Mouse (Mus musculus) olfactory bulb, adult 2 months (tissue): Measurements from ENCODE around the gene Slit3. TPM values are rescaled to one million over a fixed set of nuclear protein-coding genes. Genes with fewer than 3 reads are reported as not detected.

Experiments used
- H3K27ac ChIP-seq: fragments of 200-500 bp; 2 replicates; pipeline ENCODE4 v1.5.1; 2012; ENCODE audit warnings: low read depth, low read length; ENCODE audit not compliant: insufficient read depth
- H3K4me1 ChIP-seq: fragments of 200-500 bp; 2 replicates; pipeline ENCODE4 v1.6.1; 2012; ENCODE audit warnings: low read length; ENCODE audit not compliant: control insufficient read depth, insufficient read depth
- H3K4me3 ChIP-seq: fragments of 200-500 bp; 2 replicates; pipeline ENCODE4 v1.5.1; 2012; ENCODE audit warnings: mild to moderate bottlenecking, low read depth, low read length, moderate library complexity; ENCODE audit not compliant: insufficient read depth
- CTCF ChIP-seq: fragments of 200-500 bp; IDR thresholded peaks from 2 replicates; pipeline ENCODE4 v1.5.1; 2012; ENCODE audit warnings: low read depth, mild to moderate bottlenecking, low read length, moderate library complexity; ENCODE audit not compliant: insufficient read depth
- POLR2A ChIP-seq: fragments of 200-500 bp; IDR thresholded peaks from 2 replicates; pipeline ENCODE4 v1.6.1; 2012; ENCODE audit warnings: mild to moderate bottlenecking, low read depth, low read length, moderate library complexity; ENCODE audit not compliant: insufficient read depth
- WGBS: fragments of 180-500 bp; shearing (Covaris S2); methylation state at CpG from one replicate; pipeline ENCODE4 v1.1.7; 2018; 5-methylcytosine and 5-hydroxymethylcytosine counted together
- polyA plus RNA-seq: library from polyadenylated mRNA; stranded (reverse); fragments of >200 nt; gene quantifications from 2 replicates; pipeline ENCODE4 v1.2.4, GENCODE M21; 2012; ENCODE audit warnings: low replicate concordance; ENCODE audit not compliant: missing spikeins, insufficient read depth, insufficient read length

The Slit3 gene
- polyA plus RNA-seq, 1 experiment = not detected

DNA sequence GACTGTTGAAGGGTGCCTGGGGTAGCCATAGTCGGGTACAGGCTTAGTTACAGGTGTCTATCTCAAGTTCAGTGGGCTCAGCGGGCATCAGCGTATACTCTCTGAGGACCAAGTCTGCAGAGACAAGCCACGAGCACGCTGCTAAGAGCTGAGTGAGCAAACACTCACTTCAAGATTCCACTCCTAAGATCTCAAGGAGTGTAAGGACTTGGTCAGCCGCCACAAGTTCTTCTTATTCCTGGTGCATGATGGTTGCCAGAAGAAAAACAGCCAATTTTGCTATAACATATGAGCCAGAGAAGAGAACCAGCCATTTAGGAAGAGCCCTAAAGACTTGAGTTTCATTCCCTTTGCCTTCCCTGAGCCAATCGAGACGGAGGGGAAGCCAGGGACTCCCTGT lies 436.5 kb downstream of the Slit3 start:
- no peak for TF ChIP-seq POLR2A
- TF ChIP-seq CTCF = no peak
- Histone ChIP-seq H3K27ac (no peak overlapping the region), H3K4me1 (peaks cover 6% of the 10 kb centered on the region; the same call in 1 of the 2 replicates), H3K4me3 (no peak overlapping the region)
- 89% methylated on average over 8 of the region's 8 CpGs for WGBS

DNA sequence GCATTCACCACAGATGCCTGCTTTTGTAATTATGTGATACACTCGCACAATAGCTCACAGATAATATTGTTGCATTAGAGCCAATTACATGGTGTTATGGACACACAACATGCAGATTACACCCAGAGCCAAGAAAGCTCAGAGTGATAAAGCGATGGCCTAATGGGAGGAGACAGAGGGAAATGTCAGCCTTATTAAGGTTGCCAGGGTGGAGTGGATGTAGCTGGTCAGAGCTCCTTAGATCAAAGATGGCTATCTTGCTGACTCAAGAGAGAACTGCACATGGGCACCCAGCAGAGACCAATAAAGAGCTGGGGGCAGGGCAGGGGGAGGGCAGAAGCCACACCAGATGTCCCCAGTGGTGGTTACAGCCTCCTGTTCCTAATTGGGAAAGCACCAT lies 437.3 kb downstream of the Slit3 start:
- no peak for TF ChIP-seq POLR2A
- no peak for TF ChIP-seq CTCF
- H3K4me3 ChIP-seq = no peak overlapping the region
- no peak overlapping the region for H3K27ac ChIP-seq
- 94% methylated on average over 2 of the region's 2 CpGs for WGBS
- H3K4me1 ChIP-seq = peaks cover 6% of the 10 kb centered on the region; the same call in 1 of the 2 replicates

DNA sequence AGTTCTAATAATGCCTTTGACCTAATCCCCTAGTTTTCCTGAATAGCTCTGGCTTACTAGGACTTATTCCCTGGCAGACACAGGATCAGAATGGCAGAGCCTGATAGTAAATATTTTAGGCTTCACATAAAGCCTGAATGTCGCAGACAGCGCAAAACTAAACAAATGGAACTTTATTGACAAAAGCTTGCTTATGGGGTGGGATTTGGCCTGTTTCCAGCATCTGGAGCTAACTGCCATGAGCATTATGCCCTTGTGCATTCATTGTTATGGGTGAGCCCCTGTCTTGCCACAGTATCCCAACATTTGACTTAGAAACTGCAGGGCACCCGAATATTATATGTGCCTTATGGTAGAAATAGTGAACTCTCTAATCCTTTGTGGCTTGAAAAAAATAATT lies 438.4 kb downstream of the Slit3 start:
- no peak overlapping the region for H3K4me3 ChIP-seq
- no peak overlapping the region for H3K27ac ChIP-seq
- 69% methylated on average over 3 of the region's 3 CpGs for WGBS
- TF ChIP-seq POLR2A (no peak), CTCF (no peak)
- peaks cover 8% of the 10 kb centered on the region; the same call in 1 of the 2 replicates for H3K4me1 ChIP-seq

DNA sequence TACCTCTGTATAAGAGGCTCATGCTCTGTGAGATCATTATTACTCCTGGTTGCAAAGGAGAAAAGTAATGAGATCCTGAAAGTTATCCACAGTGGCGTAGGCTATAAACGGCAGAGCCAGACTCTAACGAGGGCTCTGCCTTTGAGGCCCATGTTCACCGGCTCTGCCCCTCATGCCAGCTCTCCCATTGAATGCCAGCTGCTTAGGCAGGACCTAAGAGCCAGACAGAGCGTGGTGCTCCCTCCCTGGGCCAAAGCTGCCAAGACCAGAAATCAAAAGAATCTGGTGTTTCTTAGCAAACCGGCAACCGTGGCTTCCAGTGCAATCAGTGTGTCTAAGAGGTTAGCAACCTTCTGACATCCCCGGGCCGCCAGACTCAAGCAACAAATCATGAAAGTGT lies 440.7 kb downstream of the Slit3 start:
- TF ChIP-seq CTCF = no peak
- no peak for TF ChIP-seq POLR2A
- WGBS = 70% methylated on average over 9 of the region's 9 CpGs
- Histone ChIP-seq H3K27ac (no peak overlapping the region), H3K4me1 (0 out of 2 replicates have a peak, but pooled peaks cover 2% of the 10 kb centered on the region), H3K4me3 (no peak overlapping the region)

DNA sequence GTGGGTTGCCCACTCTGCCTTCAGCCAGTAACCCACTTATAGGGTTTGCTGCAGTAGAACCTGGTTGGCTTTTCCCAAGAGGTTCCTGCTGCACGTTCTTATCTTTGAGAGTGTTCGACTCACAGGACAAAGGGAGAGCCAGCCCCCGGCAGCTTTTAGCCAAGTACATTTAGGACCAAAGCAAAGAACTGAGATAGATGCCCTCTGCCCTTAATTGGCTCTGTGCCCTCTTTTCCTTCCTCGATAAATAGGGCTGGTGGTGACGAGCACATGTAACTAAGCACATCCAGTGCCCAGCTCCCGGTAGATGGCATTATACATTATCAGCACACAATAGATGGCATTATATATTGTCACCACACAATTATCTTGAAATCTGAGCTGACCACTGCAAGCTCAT lies 444.3 kb downstream of the Slit3 start:
- TF ChIP-seq CTCF (no peak), POLR2A (no peak)
- Histone ChIP-seq H3K27ac (no peak overlapping the region), H3K4me1 (peaks cover 2% of the 10 kb centered on the region; the same call in 1 of the 2 replicates), H3K4me3 (no peak overlapping the region)
- 62% methylated on average over 6 of the region's 6 CpGs for WGBS

DNA sequence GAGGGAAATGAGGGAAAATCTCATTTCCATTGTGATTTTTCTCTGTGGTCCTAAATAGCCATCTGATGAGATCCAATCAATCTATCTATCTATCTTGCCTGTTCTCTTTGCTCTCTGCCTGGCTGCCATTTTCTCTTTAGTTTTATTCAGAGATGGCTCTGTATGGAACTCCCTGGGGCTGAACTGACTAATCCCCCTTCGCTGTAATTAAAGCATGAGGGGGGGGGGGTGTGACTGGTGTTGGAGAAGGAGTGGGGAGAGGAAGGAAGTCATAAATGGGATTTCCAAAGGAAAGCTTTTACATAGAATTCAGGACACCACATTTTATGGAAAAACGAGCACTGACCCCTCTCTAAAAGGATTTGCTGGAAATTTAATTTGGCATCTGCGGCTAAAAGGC lies 445.7 kb downstream of the Slit3 start:
- Histone ChIP-seq H3K4me1 (peaks cover 8% of the 10 kb centered on the region), H3K27ac (no peak overlapping the region), H3K4me3 (no peak overlapping the region)
- 74% methylated on average over 3 of the region's 3 CpGs for WGBS
- TF ChIP-seq CTCF (no peak), POLR2A (no peak)

DNA sequence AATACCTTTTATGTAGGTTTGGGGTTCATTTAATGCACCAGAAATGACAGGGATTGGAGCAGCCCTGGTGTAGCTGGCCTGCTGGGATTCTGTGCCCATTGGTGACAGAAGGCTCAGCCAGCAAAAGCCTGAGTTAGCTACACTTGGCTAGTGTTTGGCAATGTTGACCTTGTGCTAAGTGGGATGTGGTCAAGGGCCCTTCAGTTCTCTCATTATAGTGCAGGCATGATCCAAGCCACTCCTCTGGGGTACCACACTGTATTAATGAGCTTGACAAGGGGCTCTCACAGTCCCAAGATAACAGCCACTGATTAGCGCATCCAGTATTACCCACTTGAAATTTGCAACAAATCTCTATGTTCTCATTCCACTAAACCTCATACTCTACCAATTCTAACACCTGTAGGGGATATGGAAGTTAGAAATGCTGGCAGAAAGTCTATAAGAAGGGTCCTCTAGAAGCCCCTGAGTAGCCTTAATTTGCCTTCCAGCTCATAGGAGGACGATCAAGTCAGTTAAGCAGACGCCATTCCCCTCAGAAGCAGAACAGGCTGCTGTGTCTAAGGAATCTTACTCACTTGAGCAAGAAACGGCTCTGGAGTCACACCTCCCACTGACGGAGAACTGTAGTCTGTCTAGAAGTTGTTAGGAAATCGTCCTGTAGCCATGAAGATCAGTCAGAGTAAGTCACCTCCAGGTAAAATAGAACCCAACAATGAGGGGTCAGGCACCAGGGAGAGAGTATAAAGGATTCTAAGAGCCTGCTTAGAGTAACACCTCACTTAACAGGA lies 448.3 kb downstream of the Slit3 start:
- TF ChIP-seq CTCF = no peak
- TF ChIP-seq POLR2A = no peak
- Histone ChIP-seq H3K4me1 (peaks cover 16% of the 10 kb centered on the region), H3K4me3 (no peak overlapping the region), H3K27ac (no peak overlapping the region)
- WGBS = 87% methylated on average over 6 of the region's 6 CpGs

DNA sequence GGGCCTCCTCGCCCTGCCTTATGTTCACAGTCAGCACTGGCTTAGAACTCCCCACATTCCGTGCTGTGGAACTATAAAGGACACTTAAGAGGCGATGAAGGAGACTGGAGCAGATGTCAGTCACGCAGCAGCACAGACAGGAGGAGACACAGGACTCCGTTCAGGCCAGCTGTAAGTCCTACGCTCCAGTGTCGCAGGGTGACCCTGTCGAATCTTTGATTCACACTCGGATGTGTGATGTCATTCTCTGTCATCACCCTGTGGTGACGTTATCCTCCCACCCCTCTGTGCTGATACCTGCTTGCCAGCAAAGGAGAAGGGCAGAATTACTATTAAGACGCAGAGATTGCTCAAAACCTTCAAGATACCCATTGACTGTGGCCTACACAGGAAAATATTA lies 448.9 kb downstream of the Slit3 start:
- Histone ChIP-seq H3K27ac (no peak overlapping the region), H3K4me1 (peaks cover 16% of the 10 kb centered on the region), H3K4me3 (no peak overlapping the region)
- WGBS = 94% methylated on average over 11 of the region's 11 CpGs
- TF ChIP-seq CTCF = no peak
- no peak for TF ChIP-seq POLR2A

DNA sequence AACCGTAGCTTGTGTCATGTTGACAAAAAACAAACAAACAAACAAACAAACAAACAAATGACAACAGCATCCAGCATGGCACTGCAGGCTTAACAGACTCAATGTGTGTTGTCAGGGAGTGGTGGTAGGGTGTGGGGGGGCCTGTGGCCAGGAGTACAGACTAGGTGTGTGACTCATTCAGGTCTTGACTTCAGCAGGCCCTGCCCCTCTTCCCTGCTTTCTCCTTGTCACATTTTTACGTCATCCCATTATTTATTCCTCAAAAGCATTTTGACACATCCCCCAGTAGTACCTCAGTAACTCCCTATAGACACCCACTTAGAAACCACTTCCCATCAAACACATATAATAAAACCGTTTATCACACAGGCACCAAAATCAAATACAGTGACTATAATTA lies 450.9 kb downstream of the Slit3 start:
- no peak overlapping the region for H3K4me3 ChIP-seq
- no peak overlapping the region for H3K27ac ChIP-seq
- 35% methylated on average over 3 of the region's 3 CpGs for WGBS
- TF ChIP-seq POLR2A (no peak), CTCF (no peak)
- H3K4me1 ChIP-seq = peaks cover 16% of the 10 kb centered on the region

DNA sequence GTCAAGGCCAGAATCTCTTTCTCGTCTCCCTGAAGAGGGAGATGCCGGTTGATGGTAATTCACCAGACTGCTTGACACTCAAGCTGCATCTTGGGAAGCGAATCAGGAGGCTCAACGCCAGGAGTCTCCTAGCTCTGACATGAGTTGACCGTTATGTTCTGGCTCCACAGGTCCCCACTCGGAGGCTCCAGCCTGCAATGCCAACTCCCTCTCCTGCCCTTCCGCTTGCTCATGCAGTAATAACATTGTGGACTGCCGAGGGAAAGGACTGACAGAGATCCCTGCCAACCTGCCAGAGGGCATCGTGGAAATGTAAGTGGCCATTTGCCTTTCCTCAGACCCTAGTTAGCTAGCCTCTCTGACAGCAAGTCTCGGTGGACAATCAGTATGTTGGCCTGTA lies 457.8 kb downstream of the Slit3 start:
- Histone ChIP-seq H3K4me3 (no peak overlapping the region), H3K4me1 (no peaks in the 10 kb centered on the region), H3K27ac (no peak overlapping the region)
- 88% methylated on average over 10 of the region's 10 CpGs for WGBS
- no peak for TF ChIP-seq POLR2A
- TF ChIP-seq CTCF = no peak
